Mouse (Mus musculus): ENCODE results near the gene Ltb4r1.

- TF ChIP-seq CTCF (conservative IDR thresholded peaks at IDR 0.05; ENCODE audit: low read length) (no peak), POU5F1 (IDR thresholded peaks at IDR 0.05; ENCODE audit: borderline replicate concordance, low read length) (no peak), NANOG (IDR thresholded peaks at IDR 0.05; ENCODE audit: borderline replicate concordance, low read length) (no peak)
Measured at GRCm38 (mm10) chr14:55733889-55734288, 31.9 kb upstream of the Ltb4r1 start.
